Comparison of ENCODE assay signal across 8 mouse cellular contexts in genomic region chr2:35557911-35558825, GRCm38 (mm10). TPM values are rescaled to one million over a fixed set of nuclear protein-coding genes. Genes with fewer than 3 reads are reported as not detected.
DNase-seq lines count a peak whose midpoint lies in the region; ATAC-seq and TF ChIP-seq lines count a peak whose summit lies in the region.

Gene Dab2ip (plus strand): TSS chr2:35558266.

- peak; percentile 40; the same call in 1 of the 2 replicates for ATAC-seq in intestine, embryonic 15.5 days
- no peak; the same call in 1 of the 2 replicates for ATAC-seq in limb, embryonic 14.5 days (ENCODE audit: low FRiP score, low read depth)
- ATAC-seq in stomach, embryonic 15.5 days (ENCODE audit: insufficient read depth, low FRiP score, low read depth), result no peak
- no peak for ATAC-seq in monocyte, adult 5-6 weeks (replicated peaks; ENCODE audit: insufficient number of reproducible peaks, low FRiP score, low TSS enrichment, poor library complexity, severe bottlenecking)

- WGBS in spleen, adult 2 months, result 85% methylated on average over 29 of the region's 29 CpGs
- whole genome bisulfite sequencing in intestine, embryonic 15.5 days, result 44% methylated on average over 29 of the region's 29 CpGs
- WGBS in limb, embryonic 14.5 days, result 19% methylated on average over 27 of the region's 29 CpGs
- 45% methylated on average over 29 of the region's 29 CpGs for WGBS in stomach, embryonic 15.5 days

- DNase-seq in spleen, adult 2 months (ENCODE audit: low read depth in 1 of 2, low spot score in 2 of 2), result no peak
- no peak for DNase-seq in spleen, postnatal 4 days (ENCODE audit: low spot score in 2 of 2)
- DNase-seq in cerebellum, postnatal 36 days, result peak; percentile 43 to 49
- peak in 1 of 2 experiments; percentile 53 for DNase-seq in gastrocnemius, postnatal 4 days (ENCODE audit: low spot score in 2 of 2)
- DNase-seq in limb, embryonic 14.5 days (ENCODE audit: low spot score), result peak; percentile 49

- no peaks in the 10 kb centered on the region for H3K9me3 ChIP-seq in intestine, embryonic 15.5 days
- H3K9me3 ChIP-seq in limb, embryonic 14.5 days (ENCODE audit: control insufficient read depth, low read length), result no peaks in the 10 kb centered on the region
- no peaks in the 10 kb centered on the region for H3K9me3 ChIP-seq in stomach, embryonic 15.5 days

- H3K4me1 ChIP-seq in spleen, adult 2 months (ENCODE audit: control insufficient read depth, insufficient read depth, insufficient read length), result no peaks in the 10 kb centered on the region
- peaks cover 27% of the 10 kb centered on the region for H3K4me1 ChIP-seq in intestine, embryonic 15.5 days (replicated peaks)
- peaks cover 33% of the 10 kb centered on the region for H3K4me1 ChIP-seq in limb, embryonic 14.5 days (ENCODE audit: control insufficient read depth, insufficient read depth, low read length)
- peaks cover 22% of the 10 kb centered on the region for H3K4me1 ChIP-seq in stomach, embryonic 15.5 days

- no peak for TF ChIP-seq POLR2A in spleen, adult 2 months (IDR thresholded peaks at IDR 0.05; ENCODE audit: low read depth, low read length)
- TF ChIP-seq POLR2A in limb, embryonic 14.5 days (IDR thresholded peaks at IDR 0.05; ENCODE audit: borderline replicate concordance, extremely low read depth, insufficient read depth, insufficient read length), result no peak

- TF ChIP-seq CTCF in spleen, adult 2 months (IDR thresholded peaks at IDR 0.05; ENCODE audit: extremely low read depth, insufficient read depth, insufficient read length, insufficient replicate concordance), result no peak

- no peak within 1 kb of the TSS for H3K27ac ChIP-seq in spleen, adult 2 months (ENCODE audit: insufficient read depth, low read length)
- peak within 1 kb of the TSS; percentile 78 for H3K27ac ChIP-seq in intestine, embryonic 15.5 days
- peak within 1 kb of the TSS; percentile 84 for H3K27ac ChIP-seq in limb, embryonic 14.5 days (replicated peaks; ENCODE audit: low read depth, low read length)
- H3K27ac ChIP-seq in stomach, embryonic 15.5 days, result peak within 1 kb of the TSS; percentile 69

- H3K9ac ChIP-seq in intestine, embryonic 15.5 days, result peak within 1 kb of the TSS; percentile 47
- peak within 1 kb of the TSS; percentile 55 for H3K9ac ChIP-seq in limb, embryonic 14.5 days (ENCODE audit: low read depth, low read length, severe bottlenecking)
- 0 out of 2 replicates have a peak within 1 kb of the TSS, but pooled peaks have one; percentile 19 for H3K9ac ChIP-seq in stomach, embryonic 15.5 days

- H3K36me3 ChIP-seq in spleen, adult 2 months (ENCODE audit: control insufficient read depth, insufficient read depth, low read length), result no peaks in the 10 kb centered on the region
- no peaks in the 10 kb centered on the region for H3K36me3 ChIP-seq in intestine, embryonic 15.5 days
- no peaks in the 10 kb centered on the region for H3K36me3 ChIP-seq in limb, embryonic 14.5 days (ENCODE audit: control insufficient read depth, insufficient read depth, low read length)
- no peaks in the 10 kb centered on the region for H3K36me3 ChIP-seq in stomach, embryonic 15.5 days

- H3K4me3 ChIP-seq in spleen, adult 2 months (ENCODE audit: extremely low read depth, insufficient read depth, insufficient read length), result no peak within 1 kb of the TSS
- H3K4me3 ChIP-seq in intestine, embryonic 15.5 days (replicated peaks), result peak within 1 kb of the TSS; percentile 23
- peak within 1 kb of the TSS; percentile 29 for H3K4me3 ChIP-seq in limb, embryonic 14.5 days (replicated peaks; ENCODE audit: low read length)
- H3K4me3 ChIP-seq in stomach, embryonic 15.5 days (replicated peaks), result peak within 1 kb of the TSS; percentile 29

- peak within 1 kb of the TSS; percentile 53 for H3K4me2 ChIP-seq in intestine, embryonic 15.5 days (replicated peaks)
- peak within 1 kb of the TSS; percentile 51 for H3K4me2 ChIP-seq in limb, embryonic 14.5 days (replicated peaks; ENCODE audit: low read depth, low read length, severe bottlenecking)
- H3K4me2 ChIP-seq in stomach, embryonic 15.5 days, result peak within 1 kb of the TSS; percentile 44

- H3K27me3 ChIP-seq in spleen, adult 2 months (ENCODE audit: control insufficient read depth, insufficient read depth, low read length), result no peaks in the 10 kb centered on the region
- H3K27me3 ChIP-seq in intestine, embryonic 15.5 days (replicated peaks), result 0 out of 2 replicates have a peak, but pooled peaks cover 3% of the 10 kb centered on the region
- H3K27me3 ChIP-seq in limb, embryonic 14.5 days (ENCODE audit: control insufficient read depth, insufficient read depth, low read length), result no peaks in the 10 kb centered on the region
- no peaks in the 10 kb centered on the region for H3K27me3 ChIP-seq in stomach, embryonic 15.5 days (replicated peaks)

RNA-seq across cellular contexts. Expression of gene Dab2ip, which starts in this region (rescaled TPM):
- 21.0 and 27.1 TPM in 2 replicates for polyA plus RNA-seq in spleen, adult 2 months (2012; rRNA removed)
- total RNA-seq in gastrocnemius, postnatal 4 days (2021), result 10 to 100 TPM; 72.7 to 80.4 TPM
- polyA plus RNA-seq in intestine, embryonic 15.5 days (2015; fragmentation: Nextera tagmentation; extraction: Ambion mirVana), result 52.7 and 54.9 TPM in 2 replicates
- 69.8 and 89.3 TPM in 2 replicates for polyA plus RNA-seq in limb, embryonic 14.5 days (2012; rRNA removed)
- polyA plus RNA-seq in limb, embryonic 14.5 days (2014; fragmentation: Nextera tagmentation; extraction: Ambion mirVana), result 62.2 and 69.8 TPM in 2 replicates
- polyA plus RNA-seq in stomach, embryonic 15.5 days (2015; fragmentation: Nextera tagmentation; extraction: Ambion mirVana), result 60.0 and 62.5 TPM in 2 replicates
- total RNA-seq in monocyte, adult 5-6 weeks (2017), result 4.6 to 23.2 TPM (median 5.5 TPM) in 3 replicates

Comparison
In these comparisons a context has a peak if more than half of its experiments do, and no peak if none do; other contexts are left out.
1. DNase-seq: peak in cerebellum, postnatal 36 days (2 of 2) and limb, embryonic 14.5 days (single experiment); none in spleen, adult 2 months (0 of 2) and spleen, postnatal 4 days (0 of 2).
2. Peak in every context shown above with its lines, with median percentiles within 50 percentile points of each other: H3K4me2 ChIP-seq and H3K9ac ChIP-seq.